Mouse (Mus musculus): ENCODE data around the gene Olfr54.

DNA sequence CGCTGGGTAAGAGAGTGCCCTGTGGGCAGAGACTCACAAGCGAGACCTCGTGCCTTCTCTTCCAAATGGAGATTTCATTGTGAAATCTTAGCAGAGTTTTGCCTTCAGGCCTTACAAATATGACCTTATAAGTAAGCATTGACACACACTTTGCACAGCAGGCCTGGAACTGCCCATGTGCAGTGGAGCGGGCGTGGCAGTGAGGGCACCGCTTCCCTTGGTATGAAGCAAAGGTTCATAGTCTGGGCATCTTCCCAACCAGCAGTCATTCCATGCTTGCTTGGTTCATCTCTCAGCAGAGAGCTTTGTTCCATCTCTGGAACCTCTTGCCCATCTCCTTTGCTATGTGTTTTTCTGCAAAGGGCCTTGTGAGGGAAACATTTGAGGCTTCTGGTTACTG, 46.9 kb downstream of the Olfr54 start:
- TF ChIP-seq CTCF (IDR thresholded peaks at IDR 0.05; ENCODE audit: low read depth, low read length) = no peak
- TF ChIP-seq POLR2A (IDR thresholded peaks at IDR 0.05; ENCODE audit: extremely low read depth, insufficient read depth, low read length) = no peak

All from liver, adult 2 months (tissue).